Mouse (Mus musculus) neural tube, embryonic 12.5 days (tissue): Measurements from ENCODE around the gene Adam30. TPM values are rescaled to one million over a fixed set of nuclear protein-coding genes. Genes with fewer than 3 reads are reported as not detected.
A peak's percentile ranks its signal among the peaks of the same experiment; 100 is the strongest.

Source experiments
- ATAC-seq: fragments of 200-750 bp; cut with Nextera tagmentation; 2 replicates; pipeline ENCODE4 v1.8.0; 2017; ENCODE audit warnings: low read depth, mild to moderate bottlenecking, moderate TSS enrichment, moderate library complexity; ENCODE audit not compliant: low FRiP score
- H3K27ac ChIP-seq: fragments of 300-500 bp; sonication (generic); 2 replicates; pipeline ENCODE4 v1.5.1; 2016
- H3K27me3 ChIP-seq: fragments of 300-500 bp; sonication (generic); replicated peaks from 2 replicates; pipeline ENCODE4 v1.6.1; 2016; ENCODE audit warnings: mild to moderate bottlenecking
- H3K36me3 ChIP-seq: fragments of 300-500 bp; sonication (generic); 2 replicates; pipeline ENCODE4 v1.6.1; 2016; ENCODE audit warnings: mild to moderate bottlenecking
- H3K4me1 ChIP-seq: fragments of 300-500 bp; sonication (generic); 2 replicates; pipeline ENCODE4 v1.6.1; 2016
- H3K4me2 ChIP-seq: fragments of 300-500 bp; sonication (generic); replicated peaks from 2 replicates; pipeline ENCODE4 v1.6.1; 2016; ENCODE audit warnings: mild to moderate bottlenecking
- H3K4me3 ChIP-seq: fragments of 300-500 bp; sonication (generic); 2 replicates; pipeline ENCODE4 v1.5.1; 2016
- H3K9ac ChIP-seq: fragments of 300-500 bp; sonication (generic); 2 replicates; pipeline ENCODE4 v1.6.1; 2016; ENCODE audit warnings: mild to moderate bottlenecking
- H3K9me3 ChIP-seq: fragments of 300-500 bp; sonication (generic); 2 replicates; pipeline ENCODE4 v1.6.1; 2016; ENCODE audit warnings: mild to moderate bottlenecking
- WGBS: fragments of 180-500 bp; shearing (Covaris S2); methylation state at CpG from one replicate; pipeline ENCODE4 v1.1.7; 2016; 5-methylcytosine and 5-hydroxymethylcytosine counted together
- polyA plus RNA-seq: library from polyadenylated mRNA; unstranded; fragments of >200 nt; fragmentation: Nextera tagmentation; extraction: Ambion mirVana; gene quantifications from 2 replicates; pipeline ENCODE4 v1.2.1, GENCODE M21; 2016

Adam30 gene
- polyA plus RNA-seq, 1 experiment from 2014 or later: not detected

DNA sequence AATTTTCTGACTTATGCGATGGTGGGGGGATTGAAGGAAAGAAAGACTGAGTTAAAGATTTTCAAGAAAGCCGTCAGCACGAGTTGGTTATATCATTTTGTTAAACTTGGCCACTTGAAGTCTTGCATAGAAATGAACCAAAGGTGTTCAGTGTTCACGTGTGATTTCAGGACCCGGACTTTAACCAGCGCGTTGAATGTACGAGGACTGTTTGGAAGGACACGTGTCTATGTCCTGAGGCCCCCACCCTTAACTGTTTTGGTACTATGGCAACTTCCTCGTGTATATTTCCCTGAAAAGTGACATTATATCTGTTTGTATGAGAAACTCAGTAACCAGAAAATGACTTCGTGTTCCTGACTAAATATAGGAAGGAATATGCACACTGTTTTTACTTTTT, 10.5 kb upstream of the Adam30 start:
- no peak for ATAC-seq
- H3K4me3 ChIP-seq: no peak overlapping the region
- H3K9ac ChIP-seq: no peak overlapping the region
- H3K9me3 ChIP-seq: no peaks in the 10 kb centered on the region
- H3K27me3 ChIP-seq: no peaks in the 10 kb centered on the region
- peaks cover 36% of the 10 kb centered on the region for H3K36me3 ChIP-seq
- no peak overlapping the region for H3K27ac ChIP-seq
- no peak overlapping the region for H3K4me2 ChIP-seq
- H3K4me1 ChIP-seq: no peaks in the 10 kb centered on the region
- WGBS: 95% methylated on average over 11 of the region's 11 CpGs

DNA sequence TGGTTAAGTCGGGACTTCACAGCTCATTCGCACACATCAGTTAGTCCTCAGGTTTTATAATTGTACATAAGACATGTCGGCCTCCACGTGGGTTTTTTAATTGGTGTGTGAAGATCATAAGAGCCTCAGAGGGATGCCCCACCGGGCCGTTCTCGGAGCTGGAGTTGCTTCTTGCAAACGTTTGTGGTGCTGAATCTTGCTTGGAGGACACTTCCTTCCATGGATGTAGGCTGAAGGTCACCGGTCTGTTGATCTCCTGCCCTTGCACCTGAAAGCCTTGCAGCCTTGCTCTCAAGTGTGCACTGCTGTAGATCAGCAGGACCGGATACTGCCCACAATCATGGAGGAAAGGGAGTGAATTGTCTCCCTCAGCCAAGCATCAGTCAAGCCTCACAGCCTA, 9.4 kb upstream of the Adam30 start:
- H3K9me3 ChIP-seq: no peaks in the 10 kb centered on the region
- 89% methylated on average over 10 of the region's 10 CpGs for WGBS
- H3K27ac ChIP-seq: no peak overlapping the region
- no peak overlapping the region for H3K4me2 ChIP-seq
- H3K27me3 ChIP-seq: no peaks in the 10 kb centered on the region
- H3K4me3 ChIP-seq: no peak overlapping the region
- peaks cover 25% of the 10 kb centered on the region for H3K36me3 ChIP-seq
- H3K4me1 ChIP-seq: no peaks in the 10 kb centered on the region
- ATAC-seq: no peak
- H3K9ac ChIP-seq: no peak overlapping the region

DNA sequence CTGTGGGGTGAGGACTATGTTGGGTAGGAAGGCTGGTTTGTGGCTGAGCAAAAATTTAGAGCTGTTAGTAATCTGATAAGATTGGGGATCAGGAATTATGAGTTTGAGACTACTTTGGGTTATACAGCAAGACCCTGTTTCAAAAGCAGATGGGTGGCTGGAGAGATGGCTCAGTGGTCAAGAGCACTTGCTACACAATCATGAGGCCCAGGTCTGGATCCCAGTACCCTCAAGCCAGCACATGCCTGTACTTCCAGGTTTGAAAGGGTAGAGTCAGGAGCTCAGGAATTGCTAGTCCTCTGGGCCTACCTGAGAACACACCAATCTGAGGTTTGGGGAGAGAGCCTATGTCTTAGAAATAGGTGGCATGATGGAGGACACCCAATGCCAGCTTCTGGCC, 7.0 kb upstream of the Adam30 start:
- ATAC-seq: no peak
- no peak overlapping the region for H3K4me2 ChIP-seq
- H3K9me3 ChIP-seq: no peaks in the 10 kb centered on the region
- no peak overlapping the region for H3K9ac ChIP-seq
- H3K36me3 ChIP-seq: peaks cover 1% of the 10 kb centered on the region; the same call in 1 of the 2 replicates
- H3K4me1 ChIP-seq: no peaks in the 10 kb centered on the region
- no peaks in the 10 kb centered on the region for H3K27me3 ChIP-seq
- no peak overlapping the region for H3K27ac ChIP-seq
- H3K4me3 ChIP-seq: no peak overlapping the region

DNA sequence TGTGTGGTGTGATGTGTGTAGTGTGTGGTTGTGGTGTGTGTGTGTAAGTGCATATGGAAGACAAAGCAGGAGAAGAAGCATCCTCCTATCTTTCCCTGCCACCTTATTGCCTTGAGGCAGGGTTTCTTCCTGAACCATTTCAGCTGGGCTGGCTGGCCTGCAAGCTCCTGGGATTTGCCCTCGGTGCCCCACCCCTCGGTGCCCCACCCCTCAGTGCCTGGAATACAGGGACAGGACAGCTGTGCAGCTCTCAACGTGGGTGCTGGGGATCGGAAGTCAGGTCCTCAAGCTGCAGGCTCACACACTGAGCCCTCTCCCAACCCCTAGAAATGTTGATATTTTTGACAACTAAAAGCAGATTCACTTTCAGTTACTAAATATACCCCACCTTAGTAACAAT, 4.3 kb upstream of the Adam30 start:
- Histone ChIP-seq H3K9ac (no peak overlapping the region), H3K4me1 (no peaks in the 10 kb centered on the region), H3K4me2 (no peak overlapping the region), H3K9me3 (no peaks in the 10 kb centered on the region), H3K36me3 (no peaks in the 10 kb centered on the region), H3K4me3 (no peak overlapping the region), H3K27ac (no peak overlapping the region), H3K27me3 (no peaks in the 10 kb centered on the region)
- WGBS: 46% methylated on average over 4 of the region's 4 CpGs
- ATAC-seq: no peak

DNA sequence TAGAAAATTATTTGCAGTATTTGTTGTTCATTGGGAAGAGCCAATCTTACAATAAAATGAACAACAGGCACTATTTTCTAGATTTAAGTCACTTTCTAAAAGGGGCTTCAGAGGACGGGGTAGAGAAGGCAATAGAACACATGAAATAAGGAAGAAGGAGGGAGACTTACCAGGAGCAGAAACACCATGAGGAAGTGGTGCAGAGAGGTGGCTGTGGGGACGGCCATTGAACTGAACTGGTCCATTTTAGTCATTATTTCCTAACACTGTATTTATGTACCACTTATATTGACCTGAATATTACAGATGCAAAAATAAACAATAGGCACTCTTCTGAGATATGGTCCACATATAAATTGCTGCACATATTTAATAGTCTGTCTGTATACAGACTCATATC, 3.4 kb upstream of the Adam30 start:
- Histone ChIP-seq H3K4me3 (no peak overlapping the region), H3K4me1 (no peaks in the 10 kb centered on the region), H3K27ac (no peak overlapping the region), H3K36me3 (no peaks in the 10 kb centered on the region), H3K9ac (no peak overlapping the region), H3K9me3 (no peaks in the 10 kb centered on the region), H3K27me3 (no peaks in the 10 kb centered on the region), H3K4me2 (no peak overlapping the region)
- WGBS: 78% methylated on average over 2 of the region's 2 CpGs
- ATAC-seq: no peak

DNA sequence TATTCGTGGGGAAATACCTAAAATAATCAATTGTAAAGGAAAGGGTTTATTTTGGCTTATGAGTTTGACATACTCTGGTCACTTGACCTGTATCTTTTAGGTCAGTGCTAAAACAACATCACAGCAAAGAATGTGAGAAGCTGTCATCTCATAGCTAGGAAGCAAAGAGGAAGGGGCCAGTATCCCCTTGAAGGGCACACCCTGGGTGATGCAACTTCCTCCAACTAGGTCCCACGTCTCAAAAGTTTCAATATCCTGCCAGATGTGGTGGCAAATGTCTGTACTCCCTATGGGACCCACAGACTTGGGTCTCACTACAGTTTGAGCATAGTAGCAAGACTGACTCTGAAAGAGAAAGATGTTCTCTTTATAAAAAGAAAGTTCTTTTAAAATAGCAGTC, 2.8 kb upstream of the Adam30 start:
- 75% methylated on average over 2 of the region's 2 CpGs for WGBS
- Histone ChIP-seq H3K27me3 (no peaks in the 10 kb centered on the region), H3K9me3 (no peaks in the 10 kb centered on the region), H3K9ac (no peak overlapping the region), H3K4me1 (no peaks in the 10 kb centered on the region), H3K36me3 (no peaks in the 10 kb centered on the region), H3K27ac (no peak overlapping the region), H3K4me3 (no peak overlapping the region), H3K4me2 (no peak overlapping the region)
- ATAC-seq: no peak

DNA sequence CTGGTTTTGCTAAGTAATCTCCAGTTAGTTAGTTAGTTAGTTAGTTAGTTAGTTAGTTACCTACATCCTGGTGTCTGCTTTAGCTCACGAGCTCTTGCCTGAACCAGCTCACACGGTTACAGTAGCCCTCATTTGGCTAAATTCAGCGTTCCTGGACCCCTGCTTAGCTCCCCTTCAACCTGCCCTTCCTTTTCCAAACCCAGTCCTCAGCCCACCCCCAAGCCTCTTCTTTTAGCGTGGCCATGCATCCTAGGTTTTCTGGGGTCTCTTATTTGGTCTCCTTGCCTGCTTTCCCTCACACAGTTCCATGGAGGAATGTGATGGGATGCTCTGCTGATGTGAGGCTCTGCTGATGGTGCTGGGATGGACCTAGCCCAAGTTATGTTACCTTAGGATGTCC, 1.8 kb upstream of the Adam30 start:
- ATAC-seq: no peak
- H3K27ac ChIP-seq: no peak overlapping the region
- 80% methylated on average over 4 of the region's 4 CpGs for WGBS
- H3K4me3 ChIP-seq: no peak overlapping the region
- no peaks in the 10 kb centered on the region for H3K4me1 ChIP-seq
- H3K36me3 ChIP-seq: no peaks in the 10 kb centered on the region
- no peaks in the 10 kb centered on the region for H3K9me3 ChIP-seq
- no peak overlapping the region for H3K4me2 ChIP-seq
- no peak overlapping the region for H3K9ac ChIP-seq
- H3K27me3 ChIP-seq: no peaks in the 10 kb centered on the region

DNA sequence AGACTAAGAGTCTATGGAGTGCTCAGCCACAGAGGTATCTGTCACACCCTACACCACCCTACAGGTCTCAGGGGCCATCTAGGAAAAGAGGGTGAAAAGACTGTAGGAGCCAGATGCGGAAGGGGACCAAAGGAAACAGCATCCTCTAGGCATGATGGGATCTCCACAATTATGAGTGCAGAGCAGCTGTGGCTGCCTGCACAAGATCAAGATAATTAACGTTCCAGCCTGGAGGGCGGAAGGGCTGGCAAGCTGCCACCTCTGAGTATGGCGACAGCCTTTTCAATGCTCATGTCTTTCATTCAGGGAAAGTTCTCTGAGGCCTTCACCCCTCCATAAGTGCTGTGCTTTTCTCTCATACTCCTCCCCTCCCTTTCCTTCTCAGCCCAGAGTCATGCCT, 1.1 kb upstream of the Adam30 start:
- no peak overlapping the region for H3K27ac ChIP-seq
- no peaks in the 10 kb centered on the region for H3K36me3 ChIP-seq
- H3K4me1 ChIP-seq: no peaks in the 10 kb centered on the region
- no peak for ATAC-seq
- H3K27me3 ChIP-seq: no peaks in the 10 kb centered on the region
- H3K4me3 ChIP-seq: no peak overlapping the region
- no peak overlapping the region for H3K4me2 ChIP-seq
- H3K9me3 ChIP-seq: no peaks in the 10 kb centered on the region
- 51% methylated on average over 4 of the region's 4 CpGs for WGBS
- no peak overlapping the region for H3K9ac ChIP-seq

DNA sequence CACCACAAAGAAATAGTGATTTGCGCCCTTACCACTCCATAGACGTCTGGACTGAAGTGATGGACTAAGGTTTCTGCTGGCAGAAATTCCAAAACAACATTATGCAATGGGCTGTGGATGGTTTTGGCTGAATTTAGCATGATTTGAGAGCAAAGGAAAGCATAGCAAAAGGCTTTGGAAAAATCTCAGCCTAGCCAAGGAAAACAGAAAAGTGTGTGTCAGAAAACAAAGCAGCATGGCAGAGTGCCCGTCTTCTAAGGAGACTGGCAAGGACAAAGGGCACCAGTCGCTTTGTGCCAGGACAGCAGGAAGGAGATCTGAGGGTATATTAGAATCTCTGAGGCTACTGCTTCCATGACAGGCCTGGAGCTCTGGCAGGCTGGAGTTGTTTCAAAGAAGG, 17.9 kb downstream of the Adam30 start:
- 87% methylated on average over 4 of the region's 4 CpGs for WGBS
- Histone ChIP-seq H3K27me3 (no peaks in the 10 kb centered on the region), H3K4me2 (no peak overlapping the region), H3K4me3 (no peak overlapping the region), H3K9ac (no peak overlapping the region), H3K27ac (no peak overlapping the region), H3K9me3 (no peaks in the 10 kb centered on the region), H3K4me1 (no peaks in the 10 kb centered on the region), H3K36me3 (no peaks in the 10 kb centered on the region)
- no peak for ATAC-seq

DNA sequence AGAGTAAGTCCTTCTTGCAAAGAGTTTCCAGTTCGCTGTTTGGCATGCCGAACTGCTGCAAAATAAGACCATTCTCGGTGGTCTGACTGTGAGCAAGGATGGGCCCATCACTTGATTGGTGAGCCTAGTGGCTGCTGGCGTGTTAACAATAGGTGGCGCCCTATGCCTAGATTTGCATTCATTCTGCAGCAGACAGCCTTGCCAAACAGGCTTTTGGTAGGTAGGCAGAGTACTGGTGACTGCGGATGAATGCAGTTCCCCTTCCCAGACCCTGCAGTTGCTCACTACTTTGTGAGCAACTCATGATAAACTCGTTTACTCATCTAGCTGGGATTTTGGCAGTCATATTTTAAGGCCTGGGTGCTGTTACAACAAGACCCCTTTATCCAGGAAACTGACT, 20.4 kb downstream of the Adam30 start:
- Histone ChIP-seq H3K27ac (no peak overlapping the region), H3K27me3 (no peaks in the 10 kb centered on the region), H3K36me3 (no peaks in the 10 kb centered on the region), H3K4me2 (no peak overlapping the region), H3K9me3 (no peaks in the 10 kb centered on the region), H3K4me3 (no peak overlapping the region), H3K9ac (no peak overlapping the region), H3K4me1 (no peaks in the 10 kb centered on the region)
- 22% methylated on average over 7 of the region's 7 CpGs for WGBS
- ATAC-seq: no peak

DNA sequence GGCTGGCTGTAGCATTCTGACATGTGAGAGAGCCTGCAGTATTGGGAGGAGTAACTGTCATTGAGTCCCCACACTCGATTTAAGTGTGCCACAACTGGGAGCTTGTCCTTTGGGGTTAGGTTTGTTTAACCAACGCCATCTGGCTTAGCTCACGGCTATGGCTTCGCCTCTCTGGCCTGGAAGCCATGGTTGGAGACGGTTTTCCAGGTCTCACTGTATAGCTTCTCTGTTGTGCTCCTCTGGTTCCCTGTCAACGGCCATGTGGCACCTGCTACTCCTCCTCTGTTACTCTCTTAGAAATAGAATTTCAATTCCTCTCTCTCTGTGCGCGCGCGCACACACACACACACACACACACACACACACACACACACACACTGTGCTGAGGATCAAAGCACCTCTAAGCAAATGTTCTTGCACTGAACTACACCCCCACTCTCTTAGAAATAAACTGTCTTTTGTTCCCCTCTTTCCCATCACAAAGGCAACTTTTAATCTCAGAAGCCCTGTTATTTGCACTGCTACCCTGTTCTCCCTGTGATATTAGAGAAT, 24.8 kb downstream of the Adam30 start:
- Histone ChIP-seq H3K4me2 (no peak overlapping the region), H3K4me3 (no peak overlapping the region), H3K4me1 (no peaks in the 10 kb centered on the region), H3K27ac (no peak overlapping the region), H3K9ac (no peak overlapping the region), H3K9me3 (no peaks in the 10 kb centered on the region), H3K27me3 (no peaks in the 10 kb centered on the region), H3K36me3 (no peaks in the 10 kb centered on the region)
- WGBS: 52% methylated on average over 10 of the region's 10 CpGs
- ATAC-seq: no peak

DNA sequence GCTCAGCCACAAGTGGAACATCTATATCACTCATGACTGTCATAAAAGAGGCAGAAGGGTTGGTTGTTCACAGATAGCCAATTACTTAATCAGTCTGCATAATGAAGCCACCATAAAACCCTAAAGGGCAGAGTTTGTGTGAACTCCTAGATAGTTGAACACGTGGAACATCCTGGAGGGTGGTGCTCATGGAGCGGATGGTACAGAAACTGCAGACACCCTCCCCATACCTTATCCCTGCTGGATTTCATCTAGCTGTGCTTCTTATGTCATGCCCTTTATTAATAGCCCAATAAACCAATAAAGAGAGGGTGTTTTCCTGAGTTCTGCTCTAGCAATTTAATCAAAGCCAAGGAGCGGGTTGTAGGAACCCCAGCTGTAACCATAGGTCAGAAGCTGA, 27.3 kb downstream of the Adam30 start:
- Histone ChIP-seq H3K4me2 (no peak overlapping the region), H3K36me3 (no peaks in the 10 kb centered on the region), H3K9ac (no peak overlapping the region), H3K27me3 (no peaks in the 10 kb centered on the region), H3K27ac (no peak overlapping the region), H3K4me3 (no peak overlapping the region), H3K9me3 (no peaks in the 10 kb centered on the region), H3K4me1 (no peaks in the 10 kb centered on the region)
- 90% methylated on average over 3 of the region's 3 CpGs for WGBS
- ATAC-seq: no peak

DNA sequence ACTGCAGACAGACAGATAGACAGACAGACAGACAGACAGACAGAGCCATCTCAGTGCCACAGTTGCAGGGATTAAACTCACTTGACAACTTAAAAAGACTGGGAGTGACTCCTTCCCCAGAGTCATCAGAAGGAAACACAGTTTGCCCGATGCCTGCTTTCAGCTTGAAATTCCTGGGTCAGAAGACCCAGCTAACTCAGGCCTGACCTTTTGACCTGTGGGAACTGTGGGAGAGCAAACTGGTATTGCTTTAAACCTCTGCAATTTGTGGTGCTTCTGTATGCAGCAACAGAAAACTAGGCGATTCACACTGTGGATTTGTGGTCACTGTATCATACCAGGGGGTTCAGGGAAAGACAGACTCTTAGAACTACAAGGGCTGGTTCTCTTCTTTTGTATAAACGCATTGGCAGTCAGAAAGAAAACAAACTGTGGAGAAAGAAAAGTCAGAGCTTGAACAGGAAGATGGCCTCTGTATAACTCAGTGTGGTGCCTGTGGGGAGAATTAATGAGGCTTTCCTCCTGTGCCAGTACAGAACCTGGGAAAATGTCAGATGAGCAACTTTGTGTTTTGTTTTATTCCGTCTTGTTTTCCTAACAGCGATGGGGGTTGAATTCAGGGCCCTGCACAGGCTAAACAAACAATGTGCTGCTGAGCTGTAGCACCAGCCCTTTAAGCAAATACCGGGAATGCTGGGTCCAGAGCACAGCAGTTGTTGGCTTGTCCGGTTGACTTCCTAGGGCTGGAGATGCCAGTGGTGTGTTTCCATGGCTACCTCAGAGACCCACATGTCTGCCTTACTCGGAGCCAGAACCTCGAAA, 37.5 kb downstream of the Adam30 start:
- 0 out of 2 replicates have a peak overlapping the region, but pooled peaks have one; percentile 15 for H3K4me2 ChIP-seq
- ATAC-seq: no peak

More for the DNA sequence above, 37.5 kb downstream of the Adam30 start:
- Histone ChIP-seq H3K9ac (no peak overlapping the region), H3K4me3 (no peak overlapping the region), H3K36me3 (no peaks in the 10 kb centered on the region), H3K27ac (no peak overlapping the region), H3K27me3 (no peaks in the 10 kb centered on the region), H3K4me1 (peaks cover 12% of the 10 kb centered on the region), H3K9me3 (no peaks in the 10 kb centered on the region)
- 13% methylated on average over 9 of the region's 9 CpGs for WGBS
